Mouse (Mus musculus) right cerebral cortex, postnatal 10 days (tissue): Measurements from ENCODE around the gene Pnma1.

ENCODE experiments used
- DNase-seq, 2 experiments: peaks; one replicate each; pipeline ENCODE4 v3.0.0; 2021; ENCODE audit warnings: low spot score in 2 of 2

Pnma1 gene

GRCm38 (mm10) chr12:84178652-84179445 is 30.6 kb upstream of the Pnma1 start:
- no peak for DNase-seq

- no peak for DNase-seq
Observed at GRCm38 (mm10) chr12:84178052-84178451, 29.8 kb upstream of the Pnma1 start.

GRCm38 (mm10) chr12:84176886-84177765 is 28.8 kb upstream of the Pnma1 start:
- DNase-seq = no peak

GRCm38 (mm10) chr12:84176126-84176769 is 28.0 kb upstream of the Pnma1 start:
- DNase-seq = peak; percentile 55 to 64

GRCm38 (mm10) chr12:84175659-84176061 is 27.4 kb upstream of the Pnma1 start:
- DNase-seq = peak; percentile 89

- no peak for DNase-seq
Observed at GRCm38 (mm10) chr12:84174871-84175270, 26.6 kb upstream of the Pnma1 start.

- DNase-seq = peak; percentile 49 to 58
Observed at GRCm38 (mm10) chr12:84174190-84174811, 26.0 kb upstream of the Pnma1 start.

GRCm38 (mm10) chr12:84173309-84173915 is 25.1 kb upstream of the Pnma1 start:
- no peak for DNase-seq

GRCm38 (mm10) chr12:84172862-84173261 is 24.6 kb upstream of the Pnma1 start:
- DNase-seq = no peak

GRCm38 (mm10) chr12:84172216-84172615 is 23.9 kb upstream of the Pnma1 start:
- no peak for DNase-seq

- DNase-seq = no peak
Observed at GRCm38 (mm10) chr12:84170610-84171009, 22.3 kb upstream of the Pnma1 start.

GRCm38 (mm10) chr12:84165631-84166373 is 17.5 kb upstream of the Pnma1 start:
- DNase-seq = no peak

- DNase-seq = no peak
Observed at GRCm38 (mm10) chr12:84163586-84164110, 15.4 kb upstream of the Pnma1 start.

- no peak for DNase-seq
Observed at GRCm38 (mm10) chr12:84163133-84163532, 14.8 kb upstream of the Pnma1 start.

- DNase-seq = no peak
Observed at GRCm38 (mm10) chr12:84161616-84162433, 13.5 kb upstream of the Pnma1 start.

- no peak for DNase-seq
Observed at GRCm38 (mm10) chr12:84161116-84161515, 12.8 kb upstream of the Pnma1 start.

- no peak for DNase-seq
Observed at GRCm38 (mm10) chr12:84160491-84160890, 12.2 kb upstream of the Pnma1 start.

- DNase-seq = no peak
Observed at GRCm38 (mm10) chr12:84158156-84158555, 9.9 kb upstream of the Pnma1 start.

- no peak for DNase-seq
Observed at GRCm38 (mm10) chr12:84156210-84156609, 7.9 kb upstream of the Pnma1 start.

GRCm38 (mm10) chr12:84155523-84155871 is 7.2 kb upstream of the Pnma1 start:
- no peak for DNase-seq
